Mouse (Mus musculus): ENCODE measurements around the gene Gm20831. TPM values are rescaled to one million over a fixed set of nuclear protein-coding genes. Genes with fewer than 3 reads are reported as not detected.

Gm20831 gene
- not detected in 2 replicates for polyA plus RNA-seq (2012; rRNA removed; ENCODE audit: low replicate concordance)

GRCm38 (mm10) chrY:17874441-17874840 lies at the start of gene Gm20831, which contains the start of gene Gm20772:
Gene Gm20831 (plus strand): TSS chrY:17874741.
Gene Gm20772 (plus strand): TSS chrY:17874741.

GRCm38 (mm10) chrY:17846166-17846565 lies 28.4 kb upstream of the Gm20831 start, which contains the start of gene Gm21904:
Gene Gm21904 (minus strand): TSS chrY:17846266.

GRCm38 (mm10) chrY:17937230-17937629 lies 62.7 kb downstream of the Gm20831 start, which contains the start of gene Srsy:
Gene Srsy (minus strand): TSS chrY:17937330.

Other genes starting within 250 kb of the Gm20831 start
- gene Gm21904, start 28.5 kb upstream of the Gm20831 start, polyA plus RNA-seq (2012; rRNA removed; ENCODE audit: low replicate concordance) = not detected in 2 replicates
- not detected in 2 replicates for gene Gm20772, start within 50 bp of the Gm20831 start, polyA plus RNA-seq (2012; rRNA removed; ENCODE audit: low replicate concordance)
- gene Srsy, start 62.6 kb downstream of the Gm20831 start, polyA plus RNA-seq (2012; rRNA removed; ENCODE audit: low replicate concordance) = not detected in 2 replicates
- not detected in 2 replicates for gene Gm21764, start 187.1 kb downstream of the Gm20831 start, polyA plus RNA-seq (2012; rRNA removed; ENCODE audit: low replicate concordance)
- not detected in 2 replicates for gene Ssty1, start 214.4 kb downstream of the Gm20831 start, polyA plus RNA-seq (2012; rRNA removed; ENCODE audit: low replicate concordance)

All from mammary gland, adult 2 months (tissue).